Mouse (Mus musculus) urinary bladder, postnatal 10 days (tissue): Measurements from ENCODE around the gene Nfkbie.

Experiments used
- DNase-seq: peaks from one replicate; pipeline ENCODE4 v3.0.0; 2022; ENCODE audit warnings: low spot score

The Nfkbie gene

DNA sequence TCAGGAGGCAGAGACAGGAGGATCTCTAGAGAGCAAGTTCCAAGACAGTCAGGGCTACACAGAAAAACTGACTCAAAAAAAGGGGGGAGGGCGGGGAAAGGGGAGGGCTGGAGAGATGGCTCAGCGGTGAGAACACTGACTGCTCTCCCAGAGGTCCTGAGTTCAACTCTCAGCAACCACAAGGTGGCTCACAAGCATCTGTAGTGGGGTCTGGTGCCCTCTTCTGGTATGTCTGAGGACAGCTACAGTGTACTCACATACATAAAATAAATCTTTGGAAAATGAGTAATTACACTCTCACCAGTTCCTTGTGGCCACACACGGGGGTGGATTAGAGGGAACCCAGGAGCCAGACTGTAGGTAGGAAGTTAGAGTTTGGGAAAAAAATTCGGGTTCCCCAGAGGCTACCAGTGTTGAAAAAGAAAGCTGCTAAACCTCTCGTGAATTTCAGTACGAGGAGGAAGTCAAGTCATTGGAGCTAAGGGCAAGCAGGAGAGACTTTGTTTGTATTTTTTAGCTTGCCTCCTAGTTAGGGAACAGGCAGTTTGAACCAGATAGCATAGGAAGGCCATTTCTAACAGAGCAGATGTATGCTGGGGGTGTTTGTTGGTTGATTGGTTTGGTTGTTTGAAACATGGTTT is 27.3 kb downstream of the Nfkbie start:
- DNase-seq, result no peak

- no peak for DNase-seq
Observed at GRCm38 (mm10) chr17:45584096-45584896, 28.8 kb downstream of the Nfkbie start.

DNA sequence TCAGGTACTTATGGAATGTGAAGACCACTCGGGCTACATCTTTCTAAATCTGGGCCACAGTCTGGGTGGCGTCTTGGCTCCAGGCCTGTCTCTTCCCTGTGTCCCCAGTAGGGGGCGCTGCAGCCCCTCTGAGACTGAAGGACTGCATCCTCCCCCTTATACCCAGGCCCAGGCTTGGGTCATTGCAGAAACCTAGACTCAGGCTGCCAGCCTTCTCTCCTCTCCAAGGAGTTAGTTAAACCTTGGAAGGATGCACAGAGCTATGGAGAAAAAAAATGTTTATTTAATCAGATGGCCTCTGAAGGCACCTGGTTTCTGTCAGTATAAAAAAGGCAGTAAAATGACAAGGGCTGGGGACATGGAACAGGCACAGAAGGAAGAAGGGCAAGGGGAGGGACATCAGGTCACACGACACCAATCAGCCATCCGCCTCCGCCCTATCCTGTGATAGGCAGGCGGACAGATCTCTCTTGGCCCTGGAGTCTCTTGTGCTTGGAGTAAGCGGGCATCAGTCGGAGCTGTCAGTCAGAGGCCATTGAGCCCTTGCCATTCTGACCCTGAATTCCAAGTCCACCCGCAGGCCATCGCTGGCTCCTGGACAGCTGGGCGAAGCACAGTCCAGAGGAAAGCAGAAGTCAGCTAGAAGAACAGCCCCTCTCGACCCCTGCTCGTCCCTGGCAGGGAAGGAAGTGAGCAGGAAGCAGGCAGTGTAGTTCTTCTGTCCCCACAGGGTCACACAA is 29.6 kb downstream of the Nfkbie start:
- peak; percentile 55 for DNase-seq

GRCm38 (mm10) chr17:45585725-45586448 is 30.4 kb downstream of the Nfkbie start:
- DNase-seq, result no peak

DNA sequence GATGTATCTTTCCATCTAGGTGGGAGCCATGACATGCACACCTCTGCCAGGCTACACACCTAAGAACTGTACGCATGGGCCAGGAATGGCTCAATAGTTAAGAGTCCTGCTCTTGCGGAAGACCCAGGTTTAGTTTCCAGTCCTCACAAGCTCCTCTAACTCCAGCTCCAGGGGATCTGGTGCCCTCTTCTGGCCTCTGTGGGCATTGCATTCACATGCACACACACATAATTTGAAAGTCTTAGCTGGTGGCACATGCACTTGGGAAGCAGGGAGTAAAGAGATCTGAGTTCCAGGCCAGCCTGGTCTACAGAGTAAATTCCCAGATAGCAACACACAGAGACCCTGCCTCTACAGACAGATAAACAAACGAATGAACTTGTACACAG is 30.9 kb downstream of the Nfkbie start:
- no peak for DNase-seq

GRCm38 (mm10) chr17:45588370-45588769 is 32.9 kb downstream of the Nfkbie start:
- no peak for DNase-seq

- DNase-seq, result no peak
Observed at GRCm38 (mm10) chr17:45589236-45589635, 33.7 kb downstream of the Nfkbie start.

DNA sequence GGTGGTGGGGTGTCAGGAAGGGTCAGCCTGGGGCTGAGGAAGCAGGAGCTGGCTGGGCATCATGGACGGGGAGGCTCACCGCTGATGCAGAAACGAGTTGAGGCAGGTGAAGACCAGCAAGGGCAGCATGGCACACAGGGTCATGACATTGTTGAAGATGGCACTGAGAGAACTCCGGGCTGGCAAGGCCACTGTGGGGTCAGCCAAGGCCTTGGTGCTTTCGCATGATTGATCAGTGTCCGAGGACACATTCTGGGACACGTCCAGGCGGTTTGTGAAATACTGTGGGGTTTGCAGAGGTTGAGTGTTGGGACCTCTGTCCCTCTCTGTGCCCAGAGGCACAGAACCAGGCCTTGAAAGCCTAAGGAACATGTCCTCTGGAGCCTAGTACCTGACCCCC is 34.3 kb downstream of the Nfkbie start:
- no peak for DNase-seq

DNA sequence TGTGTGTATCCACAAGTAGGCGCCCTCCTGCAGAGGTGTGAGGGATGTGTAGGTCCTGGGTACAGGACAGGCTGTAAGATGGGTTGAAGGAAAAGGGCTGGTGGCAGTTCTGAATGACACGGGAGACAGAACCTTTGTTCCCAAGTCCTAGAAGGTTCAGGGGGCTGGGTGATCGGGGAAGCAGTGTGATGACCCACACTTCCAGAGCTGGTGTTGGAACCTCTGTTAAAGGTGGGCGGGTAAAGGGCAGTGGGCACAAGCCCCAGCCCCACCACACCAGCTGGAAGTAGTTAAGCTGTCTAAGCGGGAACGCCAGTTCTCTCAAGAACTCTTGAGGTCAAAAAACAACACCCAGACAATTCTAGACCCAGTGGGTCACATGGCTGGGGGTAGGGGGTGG is 34.9 kb downstream of the Nfkbie start:
- no peak for DNase-seq

DNA sequence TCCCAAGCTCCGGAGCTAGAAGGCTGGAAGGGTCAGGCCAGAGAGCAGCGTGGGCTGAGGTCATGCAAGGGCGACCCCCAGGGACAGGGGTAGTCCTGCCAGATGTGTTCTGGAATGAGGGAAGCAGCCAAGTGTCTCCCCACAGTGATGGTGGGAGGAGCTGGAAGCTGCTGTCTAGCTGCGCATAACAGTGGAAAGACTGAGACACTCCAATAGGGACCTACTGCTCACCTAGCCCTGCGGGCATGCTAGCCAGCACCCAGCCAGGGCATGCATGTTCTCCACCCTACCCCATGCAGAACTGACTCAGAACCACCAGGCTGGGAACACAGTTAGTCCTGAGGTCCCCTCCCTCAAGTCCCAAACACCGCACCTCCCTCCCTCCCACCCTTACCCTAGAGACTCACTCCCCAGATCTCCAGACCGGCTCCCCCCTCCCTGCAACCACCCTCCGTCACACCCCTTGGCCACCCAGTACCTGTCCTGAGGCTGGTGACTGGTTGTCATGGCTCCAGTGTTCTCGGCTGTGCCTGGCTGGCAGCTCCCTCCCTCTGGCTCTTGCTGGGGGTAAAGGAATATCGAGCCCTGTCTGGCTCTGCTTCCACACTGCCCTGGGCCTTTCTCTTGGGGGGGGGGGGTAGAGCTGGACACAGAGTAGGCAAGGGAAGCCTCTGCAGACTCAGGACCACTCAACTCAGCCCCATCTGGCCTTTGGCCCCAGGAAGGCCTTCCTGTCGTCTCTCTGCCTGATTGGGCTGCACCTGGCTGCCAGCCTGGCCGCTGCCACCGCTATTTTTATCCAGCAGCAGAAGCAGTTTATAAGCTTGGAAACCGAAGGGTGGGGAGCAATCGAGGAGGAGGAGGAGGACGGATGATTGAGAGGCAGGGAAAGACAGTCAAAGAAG is 36.5 kb downstream of the Nfkbie start:
- no peak for DNase-seq

GRCm38 (mm10) chr17:45592606-45593431 is 37.3 kb downstream of the Nfkbie start:
- no peak for DNase-seq

- DNase-seq, result no peak
Observed at GRCm38 (mm10) chr17:45593479-45593878, 38.0 kb downstream of the Nfkbie start.

DNA sequence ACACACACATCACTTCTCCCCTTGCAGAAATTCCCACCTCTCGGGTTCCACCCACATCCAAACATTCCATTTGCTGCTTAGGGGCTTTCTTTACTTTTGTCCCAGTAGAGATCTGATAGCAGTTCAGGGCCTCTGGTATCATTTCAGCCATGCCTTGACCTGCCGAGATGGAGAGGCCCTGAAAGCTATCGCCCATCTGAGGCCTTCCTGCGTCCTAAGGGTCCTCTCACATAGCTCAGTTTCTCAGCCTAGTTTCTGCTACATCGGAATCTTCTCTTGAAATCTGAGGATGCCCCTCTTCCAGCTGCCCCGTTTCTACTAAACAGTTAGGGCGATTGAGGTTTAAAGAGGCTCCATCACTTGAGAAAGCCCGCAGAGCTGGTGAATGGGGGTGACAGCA is 38.7 kb downstream of the Nfkbie start:
- no peak for DNase-seq

DNA sequence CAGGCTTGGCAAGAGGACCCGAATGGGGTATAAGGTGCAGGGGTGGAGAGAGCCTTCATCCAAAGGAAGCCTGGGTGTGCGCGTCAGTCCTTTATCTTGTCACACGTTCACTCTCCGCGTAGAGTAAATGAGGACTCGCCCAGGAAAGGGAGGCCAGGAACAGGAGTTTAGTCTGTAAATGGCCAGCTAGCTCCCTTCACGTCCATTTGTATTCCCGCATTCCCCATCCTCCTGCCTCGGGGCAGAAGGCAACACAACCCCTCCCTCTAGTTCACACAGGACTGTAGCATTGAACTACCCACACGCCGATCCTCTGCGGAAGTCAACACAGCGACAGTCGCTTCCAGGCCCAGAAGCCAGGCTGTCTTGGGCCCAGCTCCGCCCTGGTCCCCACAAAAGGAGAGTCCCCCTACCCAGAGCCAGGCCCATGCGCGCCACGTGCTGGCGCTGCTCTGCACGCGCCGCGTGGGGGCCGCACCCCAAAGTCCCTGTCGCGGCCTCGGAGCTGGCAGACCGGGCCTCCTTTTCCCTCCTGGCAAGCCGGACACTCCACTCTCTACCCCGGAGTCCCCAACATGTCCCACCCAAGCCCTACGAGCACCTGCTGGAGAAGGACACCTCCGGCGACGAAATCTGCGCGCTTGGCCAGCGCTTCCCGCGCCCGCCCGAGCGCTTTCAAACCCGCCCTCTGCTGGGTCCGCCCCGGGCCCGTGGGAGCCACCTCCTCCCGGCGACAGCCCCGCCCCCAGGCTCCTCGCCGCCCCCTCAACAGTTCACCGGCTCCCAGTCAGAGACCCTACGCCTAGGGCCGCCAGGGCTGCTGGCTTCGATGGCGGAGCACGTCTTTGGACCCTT is 39.6 kb downstream of the Nfkbie start:
- no peak for DNase-seq

DNA sequence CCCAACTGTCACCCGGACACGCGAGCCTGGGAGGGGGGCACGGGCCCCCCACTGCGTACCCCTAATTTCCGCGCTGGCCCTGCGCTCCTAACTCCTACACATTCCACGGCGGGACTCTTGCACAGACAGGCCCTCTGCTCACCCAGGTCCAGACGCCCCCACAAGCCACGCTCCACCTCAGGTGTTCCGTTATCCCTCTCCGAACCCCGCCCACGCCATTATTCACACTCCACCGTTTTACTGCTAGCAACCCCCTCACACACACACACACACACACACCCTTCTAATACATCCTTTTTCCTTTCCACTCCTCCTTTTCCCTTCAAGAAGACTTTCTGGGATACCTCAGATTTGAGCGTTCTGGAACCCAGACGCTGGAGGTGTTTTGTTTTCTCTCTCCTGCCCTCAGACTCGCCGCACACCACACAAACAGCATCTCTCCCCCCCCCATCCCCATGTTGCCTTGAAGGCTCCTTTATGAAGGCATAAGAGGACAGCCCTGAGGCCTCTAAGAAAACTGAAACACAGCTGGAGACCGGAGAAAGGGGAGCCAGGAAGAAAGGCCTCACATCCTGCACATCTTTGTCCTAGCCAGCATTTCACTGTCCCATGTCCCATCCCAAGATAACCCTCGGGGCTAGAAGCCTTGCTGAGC is 40.4 kb downstream of the Nfkbie start:
- no peak for DNase-seq

- no peak for DNase-seq
Observed at GRCm38 (mm10) chr17:45596631-45597396, 41.3 kb downstream of the Nfkbie start.

GRCm38 (mm10) chr17:45597787-45598186 is 42.3 kb downstream of the Nfkbie start:
- no peak for DNase-seq

GRCm38 (mm10) chr17:45598376-45598775 is 42.9 kb downstream of the Nfkbie start:
- no peak for DNase-seq
